Mouse (Mus musculus): Measurements from ENCODE around the gene Lst1. TPM values are rescaled to one million over a fixed set of nuclear protein-coding genes. Genes with fewer than 3 reads are reported as not detected.

The Lst1 gene
- polyA plus RNA-seq, 1 experiment from 2014 or later = 7.9 TPM

- H3K4me1 ChIP-seq (ENCODE audit: control insufficient read depth, insufficient read depth, low read length) = peaks cover 10% of the 10 kb centered on the region
- H3K27ac ChIP-seq (ENCODE audit: low read length) = peak within 1 kb of the TSS; percentile 52; the same call in 1 of the 2 replicates
- peak within 1 kb of the TSS; percentile 70 for H3K9ac ChIP-seq (ENCODE audit: low read length)
- peaks cover 22% of the 10 kb centered on the region for H3K27me3 ChIP-seq (ENCODE audit: control insufficient read depth, insufficient read depth, low read length)
- WGBS = 44% methylated on average over 28 of the region's 28 CpGs
- 0 out of 2 replicates have a peak, but pooled peaks have one; percentile 17 for ATAC-seq (replicated peaks; ENCODE audit: extremely low read depth, insufficient read depth, low FRiP score)
- no peaks in the 10 kb centered on the region for H3K9me3 ChIP-seq (replicated peaks; ENCODE audit: control insufficient read depth, low read length)
- H3K36me3 ChIP-seq (ENCODE audit: control insufficient read depth, insufficient read depth) = no peaks in the 10 kb centered on the region
- peak within 1 kb of the TSS; percentile 86 for H3K4me2 ChIP-seq (ENCODE audit: low read depth, low read length)
- peak within 1 kb of the TSS; percentile 61 for H3K4me3 ChIP-seq (ENCODE audit: low read length)
These were observed 5.9 kb upstream of the Lst1 start, which contains the start of gene Ltb for GRCm38 (mm10) chr17:35193881-35194843. Gene Ltb (plus strand): TSS chr17:35194439.

- no peak overlapping the region for H3K9ac ChIP-seq (ENCODE audit: low read length)
- no peak overlapping the region for H3K4me2 ChIP-seq (ENCODE audit: low read depth, low read length)
- no peak for ATAC-seq (replicated peaks; ENCODE audit: extremely low read depth, insufficient read depth, low FRiP score)
- H3K9me3 ChIP-seq (replicated peaks; ENCODE audit: control insufficient read depth, low read length) = no peaks in the 10 kb centered on the region
- no peak overlapping the region for H3K27ac ChIP-seq (ENCODE audit: low read length)
- H3K27me3 ChIP-seq (ENCODE audit: control insufficient read depth, insufficient read depth, low read length) = peaks cover 18% of the 10 kb centered on the region
- 78% methylated on average over 5 of the region's 5 CpGs for WGBS
- no peaks in the 10 kb centered on the region for H3K36me3 ChIP-seq (ENCODE audit: control insufficient read depth, insufficient read depth)
- peaks cover 10% of the 10 kb centered on the region for H3K4me1 ChIP-seq (ENCODE audit: control insufficient read depth, insufficient read depth, low read length)
- no peak overlapping the region for H3K4me3 ChIP-seq (ENCODE audit: low read length)
These were observed 4.7 kb upstream of the Lst1 start for GRCm38 (mm10) chr17:35192924-35193323.

GRCm38 (mm10) chr17:35191723-35192122, 3.5 kb upstream of the Lst1 start:
- WGBS = 46% methylated on average over 2 of the region's 2 CpGs
- H3K27ac ChIP-seq (ENCODE audit: low read length) = no peak overlapping the region
- no peak for ATAC-seq (replicated peaks; ENCODE audit: extremely low read depth, insufficient read depth, low FRiP score)
- H3K9ac ChIP-seq (ENCODE audit: low read length) = no peak overlapping the region
- H3K9me3 ChIP-seq (replicated peaks; ENCODE audit: control insufficient read depth, low read length) = no peaks in the 10 kb centered on the region
- no peaks in the 10 kb centered on the region for H3K36me3 ChIP-seq (ENCODE audit: control insufficient read depth, insufficient read depth)
- peaks cover 10% of the 10 kb centered on the region for H3K4me1 ChIP-seq (ENCODE audit: control insufficient read depth, insufficient read depth, low read length)
- H3K4me2 ChIP-seq (ENCODE audit: low read depth, low read length) = no peak overlapping the region
- H3K4me3 ChIP-seq (ENCODE audit: low read length) = no peak overlapping the region
- H3K27me3 ChIP-seq (ENCODE audit: control insufficient read depth, insufficient read depth, low read length) = peaks cover 14% of the 10 kb centered on the region

GRCm38 (mm10) chr17:35190096-35190495, 1.9 kb upstream of the Lst1 start:
- Histone ChIP-seq H3K36me3 (ENCODE audit: control insufficient read depth, insufficient read depth) (no peaks in the 10 kb centered on the region), H3K4me3 (ENCODE audit: low read length) (no peak overlapping the region), H3K4me2 (ENCODE audit: low read depth, low read length) (no peak overlapping the region), H3K9me3 (replicated peaks; ENCODE audit: control insufficient read depth, low read length) (no peaks in the 10 kb centered on the region), H3K27me3 (ENCODE audit: control insufficient read depth, insufficient read depth, low read length) (peaks cover 6% of the 10 kb centered on the region), H3K4me1 (ENCODE audit: control insufficient read depth, insufficient read depth, low read length) (peaks cover under 1% of the 10 kb centered on the region), H3K9ac (ENCODE audit: low read length) (no peak overlapping the region), H3K27ac (ENCODE audit: low read length) (peak overlapping the region; percentile 8; the same call in 1 of the 2 replicates)
- no peak for ATAC-seq (replicated peaks; ENCODE audit: extremely low read depth, insufficient read depth, low FRiP score)
- 56% methylated on average over 4 of the region's 4 CpGs for WGBS

GRCm38 (mm10) chr17:35189186-35189585, 947 bp upstream of the Lst1 start:
- no peaks in the 10 kb centered on the region for H3K4me1 ChIP-seq (ENCODE audit: control insufficient read depth, insufficient read depth, low read length)
- peak overlapping the region; percentile 24; the same call in 1 of the 2 replicates for H3K27ac ChIP-seq (ENCODE audit: low read length)
- no peaks in the 10 kb centered on the region for H3K36me3 ChIP-seq (ENCODE audit: control insufficient read depth, insufficient read depth)
- no peak overlapping the region for H3K9ac ChIP-seq (ENCODE audit: low read length)
- no peak overlapping the region for H3K4me3 ChIP-seq (ENCODE audit: low read length)
- no peaks in the 10 kb centered on the region for H3K9me3 ChIP-seq (replicated peaks; ENCODE audit: control insufficient read depth, low read length)
- ATAC-seq (replicated peaks; ENCODE audit: extremely low read depth, insufficient read depth, low FRiP score) = no peak
- WGBS = 41% methylated on average over 1 of the region's 1 CpGs
- H3K27me3 ChIP-seq (ENCODE audit: control insufficient read depth, insufficient read depth, low read length) = 0 out of 2 replicates have a peak, but pooled peaks cover 2% of the 10 kb centered on the region
- H3K4me2 ChIP-seq (ENCODE audit: low read depth, low read length) = no peak overlapping the region

GRCm38 (mm10) chr17:35187345-35187744, 894 bp downstream of the Lst1 start:
- no peaks in the 10 kb centered on the region for H3K4me1 ChIP-seq (ENCODE audit: control insufficient read depth, insufficient read depth, low read length)

GRCm38 (mm10) chr17:35186681-35187080, 1.6 kb downstream of the Lst1 start:
- Histone ChIP-seq H3K4me2 (ENCODE audit: low read depth, low read length) (peak overlapping the region; percentile 65), H3K4me1 (ENCODE audit: control insufficient read depth, insufficient read depth, low read length) (no peaks in the 10 kb centered on the region), H3K36me3 (ENCODE audit: control insufficient read depth, insufficient read depth) (no peaks in the 10 kb centered on the region), H3K27ac (ENCODE audit: low read length) (peak overlapping the region; percentile 11), H3K9me3 (replicated peaks; ENCODE audit: control insufficient read depth, low read length) (no peaks in the 10 kb centered on the region), H3K27me3 (ENCODE audit: control insufficient read depth, insufficient read depth, low read length) (no peaks in the 10 kb centered on the region), H3K9ac (ENCODE audit: low read length) (peak overlapping the region; percentile 63), H3K4me3 (ENCODE audit: low read length) (peak overlapping the region; percentile 57)
- WGBS = 4% methylated on average over 4 of the region's 4 CpGs
- ATAC-seq (replicated peaks; ENCODE audit: extremely low read depth, insufficient read depth, low FRiP score) = 0 out of 2 replicates have a peak, but pooled peaks have one; percentile 8

More at GRCm38 (mm10) chr17:35187345-35187744, 894 bp downstream of the Lst1 start:
- H3K4me2 ChIP-seq (ENCODE audit: low read depth, low read length) = no peak overlapping the region
- no peak overlapping the region for H3K4me3 ChIP-seq (ENCODE audit: low read length)
- ATAC-seq (replicated peaks; ENCODE audit: extremely low read depth, insufficient read depth, low FRiP score) = no peak
- H3K27me3 ChIP-seq (ENCODE audit: control insufficient read depth, insufficient read depth, low read length) = no peaks in the 10 kb centered on the region
- 0 out of 2 replicates have a peak overlapping the region, but pooled peaks have one; percentile 24 for H3K27ac ChIP-seq (ENCODE audit: low read length)
- H3K9ac ChIP-seq (ENCODE audit: low read length) = no peak overlapping the region
- H3K36me3 ChIP-seq (ENCODE audit: control insufficient read depth, insufficient read depth) = no peaks in the 10 kb centered on the region
- 74% methylated on average over 4 of the region's 4 CpGs for WGBS
- H3K9me3 ChIP-seq (replicated peaks; ENCODE audit: control insufficient read depth, low read length) = no peaks in the 10 kb centered on the region

GRCm38 (mm10) chr17:35185639-35186611, 2.3 kb downstream of the Lst1 start:
- WGBS = 2% methylated on average over 18 of the region's 18 CpGs

More at GRCm38 (mm10) chr17:35185639-35186611, 2.3 kb downstream of the Lst1 start:
- ATAC-seq (replicated peaks; ENCODE audit: extremely low read depth, insufficient read depth, low FRiP score) = peak; percentile 49; the same call in 1 of the 2 replicates
- Histone ChIP-seq H3K4me3 (ENCODE audit: low read length) (peak overlapping the region; percentile 57), H3K4me2 (ENCODE audit: low read depth, low read length) (peak overlapping the region; percentile 65), H3K9ac (ENCODE audit: low read length) (peak overlapping the region; percentile 63), H3K4me1 (ENCODE audit: control insufficient read depth, insufficient read depth, low read length) (no peaks in the 10 kb centered on the region), H3K27me3 (ENCODE audit: control insufficient read depth, insufficient read depth, low read length) (no peaks in the 10 kb centered on the region), H3K36me3 (ENCODE audit: control insufficient read depth, insufficient read depth) (no peaks in the 10 kb centered on the region), H3K9me3 (replicated peaks; ENCODE audit: control insufficient read depth, low read length) (no peaks in the 10 kb centered on the region), H3K27ac (ENCODE audit: low read length) (peak overlapping the region; percentile 11)
